Mouse (Mus musculus): Measurements from ENCODE around the gene Fam110c. TPM values are rescaled to one million over a fixed set of nuclear protein-coding genes. Genes with fewer than 3 reads are reported as not detected.
"Not testable (repeated sequence)": the region's sequence is repeated elsewhere in the genome, so short reads cannot be mapped to it uniquely, and the experiment has no call there.

Fam110c gene
- polyA plus RNA-seq (2015; fragmentation: Nextera tagmentation; extraction: Ambion mirVana): 0.05 TPM in 1 of 2 replicates, not detected in the other

DNA sequence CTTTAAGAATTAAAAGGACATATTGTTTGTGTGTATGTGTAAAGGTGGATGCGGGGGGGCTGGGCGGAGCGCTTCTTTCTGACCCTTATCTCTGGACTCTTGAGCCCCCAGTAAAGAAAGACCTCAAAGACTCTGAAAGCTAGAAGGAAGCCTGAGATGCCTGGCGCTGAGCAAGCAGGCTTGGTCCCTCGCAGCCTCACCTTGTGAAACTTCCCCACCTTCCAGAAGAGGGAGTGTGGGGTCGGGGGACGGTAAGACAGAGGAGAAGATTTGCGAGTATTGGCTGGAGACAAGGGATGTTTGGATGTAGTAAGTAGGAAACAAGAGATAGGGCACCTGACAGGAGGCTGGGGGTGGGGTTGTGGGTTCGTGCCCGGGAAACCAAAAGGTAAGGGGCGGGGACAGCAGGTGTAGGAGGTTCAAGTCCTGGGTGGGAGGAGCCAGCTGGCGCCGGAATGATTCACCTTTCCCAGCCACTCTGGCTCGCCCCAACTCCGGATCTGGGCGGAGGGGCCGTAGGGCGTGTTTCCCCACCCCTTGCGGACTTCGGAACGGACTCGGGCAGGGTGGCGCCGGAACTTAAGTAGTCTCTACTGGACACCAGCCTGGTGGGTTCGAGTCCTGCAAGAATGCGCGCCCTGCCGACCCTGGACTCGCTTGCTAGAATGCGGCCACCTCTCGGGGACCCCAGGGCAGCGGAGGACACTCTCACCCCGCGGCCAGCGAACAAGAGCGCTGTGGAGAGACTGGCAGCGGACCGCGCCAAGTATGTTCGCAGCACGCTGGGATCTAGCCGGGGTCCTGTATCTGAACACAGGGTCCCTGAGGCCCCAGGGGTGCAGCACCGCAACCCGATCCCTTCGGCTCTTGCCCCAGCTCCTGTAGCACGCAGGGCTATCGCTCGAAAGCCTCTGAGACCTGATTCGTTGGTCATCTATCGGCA is at the start of gene Fam110c:
Gene Fam110c (plus strand): TSS at position 450 of the 943 bp plus-strand sequence.
- Histone ChIP-seq H3K4me1 (replicated peaks) (peaks cover 16% of the 10 kb centered on the region), H3K9ac (peak within 1 kb of the TSS; percentile 18; the same call in 1 of the 2 replicates), H3K4me2 (peak within 1 kb of the TSS; percentile 93), H3K36me3 (no peaks in the 10 kb centered on the region), H3K27me3 (peaks cover 44% of the 10 kb centered on the region), H3K4me3 (peak within 1 kb of the TSS; percentile 43), H3K27ac (replicated peaks) (no peak within 1 kb of the TSS), H3K9me3 (no peaks in the 10 kb centered on the region)
- 1% methylated on average over 50 of the region's 50 CpGs for WGBS
- ATAC-seq (ENCODE audit: low FRiP score, low read depth): peak; percentile 54

DNA sequence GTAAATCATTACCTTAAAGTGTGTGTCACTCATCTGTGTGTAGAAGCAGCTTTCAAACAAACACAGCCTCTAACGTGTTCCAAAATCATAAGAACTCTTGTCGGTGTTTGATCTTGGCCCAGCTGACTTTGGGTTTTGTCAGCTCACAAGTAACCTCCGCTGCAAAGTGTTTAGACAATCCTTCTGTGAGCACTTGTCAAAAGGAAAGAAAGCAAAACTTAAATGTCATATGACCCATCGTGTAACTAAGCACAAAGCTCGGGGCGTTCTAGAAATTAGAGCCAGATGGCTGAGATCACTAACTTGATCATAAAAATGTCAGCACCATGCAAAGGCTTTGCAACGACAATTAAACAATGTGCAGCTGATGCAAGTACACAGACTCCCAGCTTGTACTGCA is 47.2 kb upstream of the Fam110c start:
- 72% methylated on average over 7 of the region's 7 CpGs for WGBS
- Histone ChIP-seq H3K4me3 (no peak overlapping the region), H3K36me3 (no peaks in the 10 kb centered on the region), H3K4me1 (replicated peaks) (no peaks in the 10 kb centered on the region), H3K9ac (no peak overlapping the region), H3K27ac (replicated peaks) (no peak overlapping the region), H3K9me3 (no peaks in the 10 kb centered on the region), H3K27me3 (no peaks in the 10 kb centered on the region), H3K4me2 (no peak overlapping the region)
- no peak for ATAC-seq (ENCODE audit: low FRiP score, low read depth)

DNA sequence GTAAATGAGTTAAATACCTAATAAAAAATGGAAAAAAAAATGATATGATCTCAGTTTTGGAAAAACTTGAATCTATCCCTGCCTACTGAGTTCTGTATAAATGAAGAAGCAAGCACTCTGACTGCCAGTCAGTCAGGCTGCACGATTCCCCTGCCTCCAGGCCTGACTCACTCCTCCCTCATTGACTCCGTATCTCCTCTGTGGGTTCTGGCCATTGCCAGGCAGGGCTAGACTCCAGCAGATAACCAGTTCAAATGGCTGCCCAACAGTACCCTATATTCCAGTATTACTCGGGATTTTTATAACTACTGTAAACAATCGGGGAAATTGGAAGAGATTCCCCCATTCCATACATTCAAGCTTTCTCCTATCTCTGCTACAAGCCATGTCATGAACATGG is 21.6 kb upstream of the Fam110c start:
- H3K36me3 ChIP-seq: no peaks in the 10 kb centered on the region
- no peaks in the 10 kb centered on the region for H3K9me3 ChIP-seq
- H3K9ac ChIP-seq: no peak overlapping the region
- H3K27me3 ChIP-seq: no peaks in the 10 kb centered on the region
- 90% methylated on average over 4 of the region's 4 CpGs for WGBS
- no peak overlapping the region for H3K27ac ChIP-seq (replicated peaks)
- no peak overlapping the region for H3K4me3 ChIP-seq
- H3K4me1 ChIP-seq (replicated peaks): no peaks in the 10 kb centered on the region
- ATAC-seq (ENCODE audit: low FRiP score, low read depth): no peak
- no peak overlapping the region for H3K4me2 ChIP-seq

DNA sequence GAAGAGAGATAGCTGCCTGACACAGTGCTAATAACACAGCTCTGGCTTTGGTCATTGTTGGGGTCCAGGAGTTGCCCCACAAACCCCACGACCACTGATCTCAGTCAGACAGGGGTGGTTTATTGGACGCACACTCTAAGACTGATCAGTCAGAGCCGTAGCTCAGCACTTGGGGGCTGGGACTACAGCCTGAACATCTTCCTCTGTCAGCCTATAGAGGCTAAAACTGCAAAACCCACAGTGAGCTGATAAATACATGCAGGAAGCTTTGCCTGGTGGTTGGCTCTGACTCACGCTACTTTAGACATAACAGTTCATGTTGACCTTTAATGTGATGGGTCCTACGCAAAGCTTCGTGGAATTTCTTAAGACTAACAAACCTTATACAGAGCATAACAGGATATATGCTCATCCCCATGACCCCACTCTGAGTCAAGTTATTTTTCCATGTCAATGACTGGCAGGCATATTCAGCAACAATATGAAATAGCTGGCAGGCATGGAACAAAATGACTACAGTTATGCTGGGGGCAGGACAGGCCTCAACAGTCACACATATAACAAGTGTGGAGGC is 17.3 kb upstream of the Fam110c start:
- Histone ChIP-seq H3K4me2 (no peak overlapping the region), H3K4me3 (no peak overlapping the region), H3K27ac (replicated peaks) (no peak overlapping the region), H3K9ac (no peak overlapping the region), H3K27me3 (no peaks in the 10 kb centered on the region), H3K9me3 (no peaks in the 10 kb centered on the region), H3K4me1 (replicated peaks) (no peaks in the 10 kb centered on the region), H3K36me3 (no peaks in the 10 kb centered on the region)
- ATAC-seq (ENCODE audit: low FRiP score, low read depth): no peak
- WGBS: 85% methylated on average over 6 of the region's 6 CpGs

DNA sequence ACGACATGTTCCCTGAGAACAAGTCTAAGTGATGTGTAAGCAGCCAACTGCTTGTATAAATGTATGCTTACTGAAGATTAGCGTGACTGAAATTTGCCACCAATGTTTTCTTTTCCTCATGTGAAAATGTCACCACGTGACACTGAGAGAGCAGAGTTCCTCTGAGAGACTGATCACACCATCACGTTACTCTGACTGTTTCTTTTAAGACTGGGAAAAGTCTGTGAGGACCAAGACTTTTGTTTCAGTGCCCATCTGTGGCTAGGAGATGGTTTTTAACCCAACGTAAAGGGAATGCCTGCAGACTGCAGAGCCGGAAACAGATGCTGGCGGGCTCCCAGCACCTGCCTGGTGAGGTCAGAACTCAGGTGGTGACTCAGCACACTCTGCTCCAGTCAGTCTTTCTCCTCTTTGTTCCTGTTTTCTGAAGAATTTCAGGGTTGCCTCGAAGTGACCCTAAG is 14.2 kb upstream of the Fam110c start:
- Histone ChIP-seq H3K36me3 (no peaks in the 10 kb centered on the region), H3K9me3 (no peaks in the 10 kb centered on the region), H3K4me2 (no peak overlapping the region), H3K27ac (replicated peaks) (no peak overlapping the region), H3K9ac (no peak overlapping the region), H3K4me1 (replicated peaks) (no peaks in the 10 kb centered on the region), H3K4me3 (no peak overlapping the region), H3K27me3 (no peaks in the 10 kb centered on the region)
- ATAC-seq (ENCODE audit: low FRiP score, low read depth): no peak
- WGBS: 51% methylated on average over 8 of the region's 8 CpGs

DNA sequence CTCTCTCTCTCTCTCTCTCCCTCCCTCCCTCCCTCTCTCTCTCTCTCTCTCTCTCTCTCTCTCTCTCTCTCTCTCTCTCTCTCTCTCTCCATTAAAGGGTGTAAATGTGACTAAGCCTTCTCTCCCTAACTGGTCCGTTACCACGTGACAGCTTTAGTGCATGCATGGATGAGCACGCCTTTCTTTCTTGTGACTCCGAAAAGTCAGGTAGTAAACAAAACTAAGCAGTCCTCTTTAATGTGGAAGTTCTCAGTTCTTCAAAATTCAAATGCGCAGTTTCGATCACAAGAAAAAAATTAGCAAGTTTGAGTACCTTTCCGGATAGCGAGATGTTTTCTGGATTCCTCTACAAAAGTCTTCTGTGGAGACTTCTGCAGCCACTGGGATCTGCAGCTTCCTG is 13.4 kb upstream of the Fam110c start:
- Histone ChIP-seq H3K9ac (no peak overlapping the region), H3K4me1 (replicated peaks) (no peaks in the 10 kb centered on the region), H3K36me3 (no peaks in the 10 kb centered on the region), H3K27ac (replicated peaks) (no peak overlapping the region), H3K27me3 (no peaks in the 10 kb centered on the region), H3K4me2 (no peak overlapping the region), H3K4me3 (no peak overlapping the region), H3K9me3 (no peaks in the 10 kb centered on the region)
- no peak for ATAC-seq (ENCODE audit: low FRiP score, low read depth)
- 57% methylated on average over 8 of the region's 8 CpGs for WGBS

DNA sequence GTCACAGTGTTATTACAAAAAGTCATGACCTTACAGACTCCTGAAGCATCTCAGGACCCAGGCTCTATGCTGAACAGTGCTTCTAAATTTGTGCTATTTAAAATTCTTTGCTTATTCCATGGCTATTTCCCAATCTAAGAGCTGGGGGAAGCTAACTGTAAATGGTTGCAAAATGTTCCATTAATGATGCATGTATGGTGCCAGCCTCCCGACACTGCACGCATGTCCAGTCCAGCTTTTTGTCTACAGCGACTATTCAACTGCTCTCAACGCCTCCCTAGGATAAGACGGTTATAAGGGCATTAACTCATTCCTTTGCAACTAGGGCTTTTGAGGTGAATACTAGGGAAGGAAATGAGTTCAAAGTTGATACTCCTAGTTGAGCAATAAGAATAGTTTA is 2.4 kb upstream of the Fam110c start:
- no peaks in the 10 kb centered on the region for H3K9me3 ChIP-seq
- WGBS: 84% methylated on average over 5 of the region's 5 CpGs
- H3K4me1 ChIP-seq (replicated peaks): peaks cover 16% of the 10 kb centered on the region
- no peak overlapping the region for H3K27ac ChIP-seq (replicated peaks)
- H3K27me3 ChIP-seq: peaks cover 35% of the 10 kb centered on the region
- no peak overlapping the region for H3K4me2 ChIP-seq
- no peak overlapping the region for H3K4me3 ChIP-seq
- no peak overlapping the region for H3K9ac ChIP-seq
- no peaks in the 10 kb centered on the region for H3K36me3 ChIP-seq
- no peak for ATAC-seq (ENCODE audit: low FRiP score, low read depth)

DNA sequence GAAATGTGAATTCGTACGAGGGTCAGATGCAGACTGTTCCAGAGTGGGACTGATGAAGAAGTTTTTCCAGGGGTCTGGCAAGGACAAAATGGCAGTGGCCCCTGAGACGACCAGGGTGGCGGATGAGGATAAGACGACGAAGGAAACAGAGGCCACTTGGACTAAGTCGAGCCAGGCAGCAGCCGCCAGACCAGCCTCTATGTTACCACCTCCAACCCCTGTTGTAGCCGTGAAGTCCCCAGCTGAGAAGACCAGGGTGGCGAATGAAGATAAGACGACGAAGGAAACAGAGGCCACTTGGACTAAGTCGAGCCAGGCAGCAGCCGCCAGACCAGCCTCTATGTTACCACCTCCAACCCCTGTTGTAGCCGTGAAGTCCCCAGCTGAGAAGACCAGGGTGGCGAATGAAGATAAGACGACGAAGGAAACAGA is 710 bp downstream of the Fam110c start:
- peaks cover 16% of the 10 kb centered on the region for H3K4me1 ChIP-seq (replicated peaks)
- H3K4me2 ChIP-seq: peak overlapping the region; percentile 93
- H3K36me3 ChIP-seq; H3K27ac ChIP-seq (replicated peaks); H3K9ac ChIP-seq; H3K9me3 ChIP-seq: not testable (repeated sequence)
- 0% methylated on average over 17 of the region's 18 CpGs for WGBS
- H3K27me3 ChIP-seq: peaks cover 44% of the 10 kb centered on the region
- H3K4me3 ChIP-seq: peak overlapping the region; percentile 43
- ATAC-seq (ENCODE audit: low FRiP score, low read depth): peak; percentile 31; the same call in 1 of the 2 replicates

DNA sequence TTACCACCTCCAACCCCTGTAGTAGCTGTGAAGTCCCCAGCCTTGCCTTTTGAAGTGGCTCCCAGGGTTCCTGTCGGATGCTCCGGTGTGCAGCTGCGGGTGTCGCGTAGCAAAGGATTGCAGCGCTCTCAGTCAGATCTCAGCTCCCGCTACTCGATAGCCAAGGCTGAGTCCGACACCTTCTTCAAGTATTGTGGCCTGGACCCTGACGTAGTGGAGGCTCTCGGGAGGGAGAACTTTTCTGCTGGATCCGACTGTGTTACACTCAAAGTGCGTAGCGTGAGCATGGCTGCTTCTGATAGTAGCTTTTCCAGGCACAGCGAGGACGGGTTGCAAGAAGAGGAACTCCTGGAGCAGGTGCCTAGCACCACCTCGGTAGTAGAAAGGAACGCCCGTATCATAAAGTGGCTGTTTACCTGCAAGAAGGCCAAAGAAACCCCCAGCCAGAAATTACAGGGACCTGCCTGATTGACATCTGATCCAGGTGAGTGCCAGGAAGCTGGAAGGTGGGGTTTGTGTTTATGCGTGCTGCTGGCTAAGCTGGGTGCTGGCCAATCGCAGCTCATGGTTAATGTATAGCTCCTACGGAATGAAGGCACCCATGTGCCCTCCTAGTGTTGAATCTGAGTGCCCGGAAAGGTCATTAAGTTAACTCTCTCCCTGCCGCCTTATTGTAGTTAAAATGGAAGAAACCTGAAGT is 1.3 kb downstream of the Fam110c start:
- Histone ChIP-seq H3K27me3 (peaks cover 44% of the 10 kb centered on the region), H3K4me1 (replicated peaks) (peaks cover 16% of the 10 kb centered on the region), H3K27ac (replicated peaks) (no peak overlapping the region), H3K4me3 (peak overlapping the region; percentile 43), H3K4me2 (peak overlapping the region; percentile 93), H3K9ac (0 out of 2 replicates have a peak overlapping the region, but pooled peaks have one; percentile 2), H3K9me3 (no peaks in the 10 kb centered on the region), H3K36me3 (no peaks in the 10 kb centered on the region)
- WGBS: 3% methylated on average over 24 of the region's 24 CpGs
- peak; percentile 63; the same call in 1 of the 2 replicates for ATAC-seq (ENCODE audit: low FRiP score, low read depth)

DNA sequence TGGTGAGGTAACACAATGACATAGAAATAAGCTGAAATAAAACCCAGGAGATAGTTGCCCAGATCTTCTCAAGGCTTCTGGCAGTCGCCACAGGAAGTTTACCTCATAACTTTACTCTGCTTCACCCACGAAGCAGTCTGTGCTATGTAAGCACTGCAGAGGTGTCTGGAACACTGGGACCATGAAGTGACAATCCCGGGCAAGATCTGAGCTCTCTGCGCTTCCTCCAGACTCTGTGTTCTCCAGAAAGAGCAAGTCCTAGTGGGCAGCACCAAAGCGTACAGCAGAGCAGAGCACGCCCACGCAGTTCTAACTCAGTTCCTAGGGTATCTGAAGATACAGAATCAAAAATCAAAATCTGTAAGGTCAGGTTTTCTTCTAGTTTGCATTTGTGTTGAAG is 3.4 kb downstream of the Fam110c start:
- Histone ChIP-seq H3K36me3 (no peaks in the 10 kb centered on the region), H3K27ac (replicated peaks) (no peak overlapping the region), H3K9me3 (no peaks in the 10 kb centered on the region), H3K27me3 (peaks cover 41% of the 10 kb centered on the region), H3K4me3 (no peak overlapping the region), H3K9ac (no peak overlapping the region), H3K4me2 (no peak overlapping the region), H3K4me1 (replicated peaks) (peaks cover 16% of the 10 kb centered on the region)
- WGBS: 84% methylated on average over 7 of the region's 7 CpGs
- no peak for ATAC-seq (ENCODE audit: low FRiP score, low read depth)

DNA sequence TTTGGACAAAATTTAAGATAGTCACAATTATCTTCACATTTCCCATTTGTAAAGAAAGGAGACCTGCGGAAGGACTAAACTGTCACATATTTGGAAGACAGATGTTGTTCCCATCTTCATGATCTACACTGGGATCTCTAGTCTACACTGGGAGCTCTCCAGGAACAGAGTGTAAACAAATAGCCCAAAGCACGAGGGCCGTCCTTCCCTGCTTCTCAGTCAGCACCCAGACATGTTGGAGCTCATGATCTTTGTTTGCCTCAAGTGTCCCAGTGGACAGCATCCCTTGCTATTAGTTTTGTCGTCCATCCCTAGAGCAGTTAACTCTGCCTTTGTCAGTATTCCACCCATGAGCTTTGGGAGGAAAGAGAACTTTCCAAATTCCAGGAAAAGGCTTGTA is 4.4 kb downstream of the Fam110c start:
- H3K9me3 ChIP-seq: no peaks in the 10 kb centered on the region
- H3K4me1 ChIP-seq (replicated peaks): peaks cover 16% of the 10 kb centered on the region
- H3K27ac ChIP-seq (replicated peaks): no peak overlapping the region
- no peak overlapping the region for H3K9ac ChIP-seq
- WGBS: 71% methylated on average over 4 of the region's 4 CpGs
- no peaks in the 10 kb centered on the region for H3K36me3 ChIP-seq
- H3K4me3 ChIP-seq: no peak overlapping the region
- H3K27me3 ChIP-seq: peaks cover 31% of the 10 kb centered on the region
- H3K4me2 ChIP-seq: no peak overlapping the region
- ATAC-seq (ENCODE audit: low FRiP score, low read depth): no peak

DNA sequence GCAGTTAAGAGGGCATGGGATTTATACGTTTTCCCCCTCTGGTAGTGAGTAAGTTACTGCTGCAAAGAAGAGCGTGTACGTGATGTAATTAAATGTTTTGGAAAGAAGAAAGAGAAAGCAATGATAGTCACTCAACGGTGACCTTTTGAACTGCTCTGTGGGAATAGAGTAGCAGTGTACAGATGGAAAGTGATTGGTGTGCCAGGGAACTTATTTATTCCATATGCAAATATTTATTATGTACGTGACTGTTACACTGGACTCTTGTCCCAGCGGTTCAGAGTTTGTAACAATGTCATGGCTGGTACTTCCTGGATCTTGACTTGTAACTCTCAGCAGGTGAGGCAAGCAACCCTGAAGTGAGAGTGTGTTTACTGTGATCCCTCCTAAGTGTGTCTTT is 6.7 kb downstream of the Fam110c start:
- no peak for ATAC-seq (ENCODE audit: low FRiP score, low read depth)
- Histone ChIP-seq H3K36me3 (no peaks in the 10 kb centered on the region), H3K4me3 (no peak overlapping the region), H3K9ac (no peak overlapping the region), H3K27me3 (peaks cover 18% of the 10 kb centered on the region), H3K27ac (replicated peaks) (no peak overlapping the region), H3K4me1 (replicated peaks) (peaks cover 2% of the 10 kb centered on the region), H3K9me3 (no peaks in the 10 kb centered on the region), H3K4me2 (no peak overlapping the region)
- WGBS: 72% methylated on average over 6 of the region's 6 CpGs

Data from hindbrain, embryonic 15.5 days (tissue).